28 mouse cellular contexts compared by ENCODE assay signal in genomic region chr16:69302549-69302948, GRCm38 (mm10).
A peak's percentile ranks its signal among the peaks of the same experiment; 100 is the strongest.
DNase-seq lines count a peak whose midpoint lies in the region; ATAC-seq lines count a peak whose summit lies in the region.
"Had no signal": no experiment of that assay in that cellular context is flagged by ENCODE, and none has a peak within 500 bp of the region (broad histone marks: within the 10 kb centered on the region; RNA-seq: fewer than 3 reads in every experiment).

No protein-coding gene starts in this region.

- ATAC-seq in midbrain, embryonic 11.5 days (ENCODE audit: low FRiP score) = no peak
- no peak for ATAC-seq in midbrain, embryonic 14.5 days (ENCODE audit: low FRiP score, low TSS enrichment)
- ATAC-seq in intestine, embryonic 16.5 days = peak; percentile 64; the same call in 1 of the 2 replicates
- ATAC-seq: activated CD4-positive, CD25-positive, alpha-beta regulatory T cell, adult 4 months; forebrain, embryonic 14.5 days; hindbrain, embryonic 16.5 days; midbrain, embryonic 15.5 days had no signal

- no peaks in the 10 kb centered on the region for H3K4me1 ChIP-seq in heart, embryonic 10.5 days
- H3K4me1 ChIP-seq in midbrain, embryonic 11.5 days (ENCODE audit: control insufficient read depth, insufficient read depth, low read length) = no peaks in the 10 kb centered on the region
- no peaks in the 10 kb centered on the region for H3K4me1 ChIP-seq in midbrain, embryonic 14.5 days (ENCODE audit: control insufficient read depth, insufficient read depth, low read length)
- H3K4me1 ChIP-seq in intestine, embryonic 16.5 days (ENCODE audit: control insufficient read depth, insufficient read depth, low read length) = no peaks in the 10 kb centered on the region
- H3K4me1 ChIP-seq: embryonic facial prominence, embryonic 12.5 days; midbrain, embryonic 15.5 days had no signal

- H3K36me3 ChIP-seq in heart, embryonic 10.5 days = no peaks in the 10 kb centered on the region
- H3K36me3 ChIP-seq in midbrain, embryonic 11.5 days (ENCODE audit: control insufficient read depth, insufficient read depth, low read length) = no peaks in the 10 kb centered on the region
- no peaks in the 10 kb centered on the region for H3K36me3 ChIP-seq in midbrain, embryonic 14.5 days (ENCODE audit: control insufficient read depth, insufficient read depth, low read length)
- H3K36me3 ChIP-seq in intestine, embryonic 16.5 days (ENCODE audit: control insufficient read depth, insufficient read depth, low read length) = no peaks in the 10 kb centered on the region
- H3K36me3 ChIP-seq: embryonic facial prominence, embryonic 12.5 days; midbrain, embryonic 15.5 days had no signal

- H3K27ac ChIP-seq in heart, embryonic 10.5 days = no peak overlapping the region
- H3K27ac ChIP-seq in midbrain, embryonic 11.5 days (ENCODE audit: low read depth, low read length) = no peak overlapping the region
- no peak overlapping the region for H3K27ac ChIP-seq in midbrain, embryonic 14.5 days (replicated peaks; ENCODE audit: low read depth, low read length)
- no peak overlapping the region for H3K27ac ChIP-seq in intestine, embryonic 16.5 days (ENCODE audit: low read length)
- H3K27ac ChIP-seq: embryonic facial prominence, embryonic 12.5 days; liver, embryonic 14.5 days; macrophage; midbrain, embryonic 15.5 days had no signal

- no peak overlapping the region for H3K4me3 ChIP-seq in heart, embryonic 10.5 days
- H3K4me3 ChIP-seq in midbrain, embryonic 11.5 days (ENCODE audit: low read depth, low read length) = no peak overlapping the region
- H3K4me3 ChIP-seq in midbrain, embryonic 14.5 days (replicated peaks; ENCODE audit: low read depth, low read length) = no peak overlapping the region
- H3K4me3 ChIP-seq in intestine, embryonic 16.5 days (ENCODE audit: low read length) = no peak overlapping the region
- H3K4me3 ChIP-seq: embryonic facial prominence, embryonic 12.5 days; midbrain, embryonic 15.5 days had no signal

- peak; percentile 1 for DNase-seq in embryo, embryonic 11 days
- no peak for DNase-seq in embryo, embryonic 9.5 days (ENCODE audit: extremely low spot score)
- peak; percentile 9 to 15 for DNase-seq in heart, adult 9 months (ENCODE audit: low spot score in 2 of 2)
- DNase-seq in heart, embryonic 10.5 days (ENCODE audit: low spot score) = no peak
- peak; percentile 39 for DNase-seq in midbrain, embryonic 11.5 days (ENCODE audit: low spot score, missing footprints)
- DNase-seq in midbrain, embryonic 14.5 days = no peak
- DNase-seq: adrenal gland, adult 2 months; adrenal gland, postnatal 36 days; cerebellum, adult 9-11 months; gastrocnemius, postnatal 14 days; kidney, adult 9 months; kidney, postnatal 10 days; layer of hippocampus, adult 9-11 months; liver; lung, adult 2 months; lung, postnatal 10 days; right cerebral cortex, adult 18-20 months; spleen, adult 18-20 months; thymus, postnatal 25 days had no signal

- H3K4me2 ChIP-seq in midbrain, embryonic 11.5 days = no peak overlapping the region
- H3K4me2 ChIP-seq in midbrain, embryonic 14.5 days (ENCODE audit: low read length) = no peak overlapping the region
- H3K4me2 ChIP-seq in intestine, embryonic 16.5 days (ENCODE audit: low read depth, low read length) = no peak overlapping the region
- H3K4me2 ChIP-seq: embryonic facial prominence, embryonic 12.5 days; midbrain, embryonic 15.5 days had no signal

- WGBS in heart, embryonic 10.5 days = 31% methylated on average over 2 of the region's 2 CpGs
- 28% methylated on average over 2 of the region's 2 CpGs for WGBS in midbrain, embryonic 11.5 days
- 49% methylated on average over 2 of the region's 2 CpGs for WGBS in midbrain, embryonic 14.5 days
- WGBS in intestine, embryonic 16.5 days = 32% methylated on average over 2 of the region's 2 CpGs

- no peak overlapping the region for H3K9ac ChIP-seq in midbrain, embryonic 11.5 days (ENCODE audit: low read length)
- no peak overlapping the region for H3K9ac ChIP-seq in midbrain, embryonic 14.5 days (replicated peaks; ENCODE audit: low read length)
- no peak overlapping the region for H3K9ac ChIP-seq in intestine, embryonic 16.5 days (ENCODE audit: low read depth, low read length)
- H3K9ac ChIP-seq: embryonic facial prominence, embryonic 12.5 days; liver, embryonic 14.5 days; midbrain, embryonic 15.5 days had no signal

- H3K9me3 ChIP-seq in heart, embryonic 10.5 days = no peaks in the 10 kb centered on the region
- H3K9me3 ChIP-seq in midbrain, embryonic 11.5 days (ENCODE audit: control insufficient read depth, low read length) = no peaks in the 10 kb centered on the region
- H3K9me3 ChIP-seq in midbrain, embryonic 14.5 days (ENCODE audit: control insufficient read depth, low read length) = no peaks in the 10 kb centered on the region
- H3K9me3 ChIP-seq in intestine, embryonic 16.5 days (ENCODE audit: control insufficient read depth, low read length) = no peaks in the 10 kb centered on the region
- H3K9me3 ChIP-seq: embryonic facial prominence, embryonic 12.5 days; midbrain, embryonic 15.5 days had no signal

- no peaks in the 10 kb centered on the region for H3K27me3 ChIP-seq in heart, embryonic 10.5 days (ENCODE audit: insufficient read depth, poor library complexity, severe bottlenecking)
- H3K27me3 ChIP-seq in midbrain, embryonic 11.5 days (ENCODE audit: control insufficient read depth, insufficient read depth, low read length) = no peaks in the 10 kb centered on the region
- H3K27me3 ChIP-seq in midbrain, embryonic 14.5 days (ENCODE audit: control insufficient read depth, insufficient read depth, low read length) = no peaks in the 10 kb centered on the region
- H3K27me3 ChIP-seq in intestine, embryonic 16.5 days (replicated peaks; ENCODE audit: control insufficient read depth, insufficient read depth, low read length) = no peaks in the 10 kb centered on the region
- H3K27me3 ChIP-seq: CH12.LX; embryonic facial prominence, embryonic 12.5 days; midbrain, embryonic 15.5 days had no signal

Comparison
In these comparisons a context has a peak if more than half of its experiments do, and no peak if none do; other contexts are left out.
1. DNase-seq: peak in embryo, embryonic 11 days (single experiment), heart, adult 9 months (2 of 2) and midbrain, embryonic 11.5 days (single experiment); none in embryo, embryonic 9.5 days (single experiment), heart, embryonic 10.5 days (single experiment) and midbrain, embryonic 14.5 days (single experiment).